Mouse (Mus musculus): ENCODE results near the gene Med25.

- TF ChIP-seq CTCF (IDR thresholded peaks at IDR 0.05) (no peak), EP300 (IDR thresholded peaks at IDR 0.05) (no peak)
Measured at GRCm38 (mm10) chr7:44886964-44887363, 5.5 kb downstream of the Med25 start.

Measured in lung, postnatal 0 days (tissue).